Mouse (Mus musculus) E14TG2a.4 (cell line): ENCODE data around the gene Tm9sf2.

Experiments used
- CTCF ChIP-seq: conservative IDR thresholded peaks from 2 replicates; pipeline ENCODE4 v1.5.1; 2014; ENCODE audit warnings: low read length
- NANOG ChIP-seq: IDR thresholded peaks from 2 replicates; pipeline ENCODE4 v1.6.1; 2014; ENCODE audit warnings: borderline replicate concordance, low read length, mixed read lengths
- POU5F1 ChIP-seq: IDR thresholded peaks from 2 replicates; pipeline ENCODE4 v1.6.1; 2014; ENCODE audit warnings: low read length, borderline replicate concordance

DNA sequence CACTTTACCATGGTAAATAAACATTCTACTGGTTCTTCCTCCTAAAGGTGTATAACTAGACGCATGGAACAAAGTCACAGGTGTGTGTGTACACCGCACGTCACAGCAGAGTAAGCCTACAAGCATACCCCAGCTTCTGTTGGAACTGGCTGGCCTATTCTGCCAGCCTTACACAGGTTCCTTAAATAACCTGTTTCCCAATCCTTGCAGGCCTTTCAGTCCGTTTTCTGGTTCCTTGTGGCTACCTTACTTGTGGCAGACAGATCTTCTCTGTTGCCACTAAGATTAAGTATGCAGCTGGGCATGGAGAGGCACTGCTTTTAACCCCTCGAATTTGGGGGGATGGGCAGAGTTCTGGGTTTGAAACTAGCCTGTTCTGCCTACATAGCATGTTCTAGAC is 5.5 kb downstream of the Tm9sf2 start:
- TF ChIP-seq CTCF: no peak
- TF ChIP-seq POU5F1: no peak
- TF ChIP-seq NANOG: no peak
